Mouse (Mus musculus): ENCODE data around the gene S1pr5. TPM values are rescaled to one million over a fixed set of nuclear protein-coding genes. Genes with fewer than 3 reads are reported as not detected.
A peak's percentile ranks its signal among the peaks of the same experiment; 100 is the strongest.

The S1pr5 gene
- total RNA-seq, 2 experiments from 2014 or later: 13.5 to 14.5 TPM

DNA sequence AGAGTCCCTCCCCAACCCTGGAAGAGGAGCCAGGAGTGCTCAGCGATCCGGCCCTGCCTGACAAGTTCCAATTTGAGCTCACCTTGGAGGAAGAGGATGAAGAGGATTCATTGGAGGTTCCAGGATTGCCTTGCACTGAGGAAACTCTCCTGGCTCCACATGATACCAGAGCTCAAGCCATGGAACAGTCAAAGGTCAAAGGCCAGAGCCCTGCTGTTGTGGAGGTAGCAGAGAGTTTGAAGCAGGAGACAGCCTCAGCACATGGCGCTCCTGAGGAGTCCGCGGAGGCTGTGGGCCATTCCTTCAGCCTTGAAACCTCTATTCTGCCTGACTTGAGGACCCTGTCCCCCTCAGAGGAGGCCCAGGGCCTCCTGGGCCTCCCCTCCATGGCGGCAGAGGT, 37.4 kb downstream of the S1pr5 start:
- DNase-seq (ENCODE audit: low spot score in 2 of 2): no peak

DNA sequence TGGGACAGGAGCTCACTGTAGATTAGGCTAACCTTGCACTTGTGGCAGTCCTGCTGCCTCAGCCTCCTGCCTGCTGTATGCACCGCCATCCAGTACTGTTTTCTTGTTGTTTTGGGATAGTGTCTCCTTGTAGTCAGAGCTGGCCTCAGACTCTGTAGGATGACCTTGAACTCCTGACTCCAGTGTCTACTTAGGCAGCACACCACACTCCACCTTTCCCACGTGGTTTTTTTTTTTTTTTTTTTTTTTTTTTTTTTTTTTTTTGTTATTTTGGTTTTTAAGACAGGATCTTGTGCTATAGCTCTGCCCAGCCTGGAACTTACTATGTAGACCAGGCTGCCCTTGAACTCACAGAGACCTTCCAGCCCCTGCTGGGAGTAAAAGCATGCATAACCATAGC, 39.6 kb downstream of the S1pr5 start:
- DNase-seq (ENCODE audit: low spot score in 2 of 2): no peak

DNA sequence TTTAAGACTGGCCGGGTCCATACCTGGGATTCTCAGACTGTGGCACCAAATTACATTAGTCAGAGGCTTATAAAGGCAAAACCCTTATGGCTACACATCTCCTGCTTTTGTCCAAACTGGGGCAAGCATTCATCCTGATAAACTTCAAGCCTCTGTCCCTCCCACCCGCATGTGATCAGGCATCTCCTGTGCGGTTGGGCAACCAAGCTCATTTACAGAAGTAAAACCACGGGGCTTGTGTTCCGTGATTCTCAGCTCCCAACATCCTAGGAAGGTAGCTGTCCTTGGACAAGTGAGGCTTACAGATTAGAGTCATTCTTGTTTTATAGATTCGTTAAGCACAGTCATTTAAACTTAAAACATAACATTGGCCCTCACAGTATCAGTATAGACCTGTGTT, 41.4 kb downstream of the S1pr5 start:
- no peak for DNase-seq (ENCODE audit: low spot score in 2 of 2)

DNA sequence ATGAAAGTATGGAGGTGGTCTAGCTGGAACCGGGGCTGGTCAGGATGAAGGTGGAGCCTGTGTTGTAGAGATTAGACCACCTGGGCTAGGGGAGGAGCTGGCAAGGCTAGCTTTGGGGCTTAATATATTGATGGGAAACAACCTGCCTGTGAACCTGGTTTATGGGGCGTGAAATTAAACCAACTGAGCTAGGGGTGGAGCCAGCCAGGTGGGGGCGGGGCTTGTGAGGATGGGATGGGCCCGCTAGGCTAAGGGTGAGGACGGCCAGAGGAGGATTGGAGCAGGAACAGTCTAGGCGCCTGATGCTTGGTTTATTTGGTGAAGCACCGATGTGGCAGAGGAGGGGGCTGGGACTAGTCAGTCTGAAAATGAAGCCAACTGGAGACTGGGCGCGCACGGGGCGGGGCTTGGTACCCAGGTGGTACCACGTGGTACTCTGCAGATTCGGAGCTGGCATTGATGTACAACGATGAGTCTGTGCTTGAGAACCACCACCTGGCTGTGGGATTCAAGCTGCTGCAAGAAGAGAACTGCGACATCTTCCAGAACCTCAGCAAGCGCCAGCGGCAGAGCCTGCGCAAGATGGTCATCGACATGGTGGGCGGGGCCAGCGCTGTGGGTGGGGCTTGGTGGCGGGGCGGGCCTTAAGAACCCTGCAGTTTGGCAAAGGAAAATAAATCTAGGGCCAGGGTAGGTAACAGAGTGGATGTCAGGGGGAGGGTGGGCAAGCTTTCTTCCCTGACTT, 43.5 kb downstream of the S1pr5 start:
- DNase-seq (ENCODE audit: low spot score in 2 of 2): peak; percentile 54 to 57

DNA sequence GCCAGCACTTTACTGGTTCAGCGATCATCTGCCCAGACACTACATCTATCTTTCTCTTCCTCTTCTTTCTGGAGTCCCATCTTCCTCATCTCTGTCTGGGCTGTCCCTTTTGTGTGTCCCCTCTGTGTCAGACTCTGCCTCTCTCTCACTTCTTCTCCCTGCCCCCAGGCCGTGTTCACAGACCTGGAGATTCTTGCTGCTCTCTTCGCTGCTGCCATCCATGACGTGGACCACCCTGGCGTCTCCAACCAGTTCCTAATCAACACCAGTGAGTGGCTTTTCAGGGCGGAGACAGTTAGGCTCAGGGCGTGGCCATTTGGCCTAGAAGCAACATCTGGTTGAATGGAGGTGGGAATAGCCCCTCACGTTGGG, 44.1 kb downstream of the S1pr5 start:
- DNase-seq (ENCODE audit: low spot score in 2 of 2): no peak

DNA sequence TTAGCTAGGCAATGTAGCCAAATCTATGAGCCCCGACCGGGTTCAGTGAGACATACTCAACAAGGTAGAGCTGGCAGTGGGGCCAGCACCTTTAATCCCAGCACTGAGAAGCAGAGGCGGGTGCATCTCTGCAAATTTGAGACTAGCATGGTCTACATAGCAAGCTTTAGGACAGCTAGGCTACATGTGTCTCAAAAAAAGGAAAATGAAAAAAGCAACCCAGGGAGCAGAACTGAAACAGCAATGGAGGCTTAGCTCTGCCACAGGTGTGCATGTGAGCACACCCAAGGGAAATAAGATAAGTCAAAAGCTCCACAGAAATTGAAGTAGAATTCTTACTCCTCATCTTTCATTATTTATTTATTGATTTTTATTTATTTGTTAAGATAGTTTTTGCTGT, 49.3 kb downstream of the S1pr5 start:
- no peak for DNase-seq (ENCODE audit: low spot score in 2 of 2)

DNA sequence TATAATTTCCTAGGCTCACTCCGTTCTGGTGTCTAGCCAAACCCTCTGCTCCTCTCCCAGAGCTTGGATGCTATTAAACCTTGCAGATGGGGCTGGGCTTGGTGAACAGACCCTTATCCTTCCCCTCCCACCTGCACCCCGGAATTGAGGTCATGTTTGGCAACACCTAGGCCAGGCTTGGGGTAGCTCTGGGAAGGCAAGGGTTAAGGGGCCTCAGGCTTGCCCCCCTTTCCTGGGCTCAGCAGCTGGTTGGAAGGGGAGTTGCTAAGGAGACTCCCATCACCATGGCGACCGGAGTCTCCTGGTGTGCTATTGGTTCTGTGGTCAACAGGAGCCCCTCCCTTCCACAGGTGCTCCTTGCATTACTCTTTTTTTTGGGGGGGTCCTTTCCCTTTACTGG, 50.3 kb downstream of the S1pr5 start:
- peak; percentile 80 to 82 for DNase-seq (ENCODE audit: low spot score in 2 of 2)

DNA sequence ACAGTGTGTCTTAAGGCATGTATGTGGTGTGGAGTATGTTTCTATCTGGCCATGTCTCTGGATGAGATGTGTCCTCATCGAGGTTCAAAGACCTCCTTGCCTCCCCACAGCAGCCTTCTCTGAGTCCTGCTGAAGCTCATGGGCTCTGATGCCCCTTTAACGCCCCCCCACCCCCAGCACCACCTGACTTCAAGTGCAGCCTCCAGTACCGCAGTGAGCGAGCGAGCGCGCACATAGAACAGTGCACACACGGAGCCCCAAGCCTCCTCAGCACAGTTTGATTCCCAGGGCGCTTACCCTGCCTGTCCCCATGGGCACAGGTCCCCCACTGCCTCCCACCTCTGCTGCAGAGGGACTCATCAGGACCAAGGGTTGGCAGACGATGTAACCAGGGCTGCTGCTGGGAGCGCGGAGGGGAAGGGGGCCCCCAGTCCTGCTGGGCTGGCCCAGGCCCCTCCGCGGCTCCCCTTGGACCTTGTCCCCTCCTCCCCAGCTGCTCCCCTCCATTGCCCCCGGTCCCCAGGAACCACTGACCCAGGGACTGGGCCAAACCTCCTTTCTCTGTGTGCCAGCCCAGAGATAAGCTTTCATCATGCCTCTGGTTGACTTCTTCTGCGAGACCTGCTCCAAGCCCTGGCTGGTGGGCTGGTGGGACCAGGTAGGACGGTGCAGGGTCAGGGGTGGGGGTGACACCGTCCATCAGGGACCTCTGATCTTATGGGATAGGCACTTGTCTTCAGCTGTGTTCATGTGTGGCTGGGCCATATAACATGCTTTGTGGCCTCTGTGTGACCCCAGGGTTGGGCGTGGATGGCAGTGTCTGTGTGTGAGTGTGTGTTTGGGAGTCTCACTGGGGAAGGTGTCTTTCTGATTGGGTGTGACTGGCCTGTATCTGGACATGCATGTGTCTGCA, 51.5 kb downstream of the S1pr5 start:
- DNase-seq (ENCODE audit: low spot score in 2 of 2): peak; percentile 61 to 74

DNA sequence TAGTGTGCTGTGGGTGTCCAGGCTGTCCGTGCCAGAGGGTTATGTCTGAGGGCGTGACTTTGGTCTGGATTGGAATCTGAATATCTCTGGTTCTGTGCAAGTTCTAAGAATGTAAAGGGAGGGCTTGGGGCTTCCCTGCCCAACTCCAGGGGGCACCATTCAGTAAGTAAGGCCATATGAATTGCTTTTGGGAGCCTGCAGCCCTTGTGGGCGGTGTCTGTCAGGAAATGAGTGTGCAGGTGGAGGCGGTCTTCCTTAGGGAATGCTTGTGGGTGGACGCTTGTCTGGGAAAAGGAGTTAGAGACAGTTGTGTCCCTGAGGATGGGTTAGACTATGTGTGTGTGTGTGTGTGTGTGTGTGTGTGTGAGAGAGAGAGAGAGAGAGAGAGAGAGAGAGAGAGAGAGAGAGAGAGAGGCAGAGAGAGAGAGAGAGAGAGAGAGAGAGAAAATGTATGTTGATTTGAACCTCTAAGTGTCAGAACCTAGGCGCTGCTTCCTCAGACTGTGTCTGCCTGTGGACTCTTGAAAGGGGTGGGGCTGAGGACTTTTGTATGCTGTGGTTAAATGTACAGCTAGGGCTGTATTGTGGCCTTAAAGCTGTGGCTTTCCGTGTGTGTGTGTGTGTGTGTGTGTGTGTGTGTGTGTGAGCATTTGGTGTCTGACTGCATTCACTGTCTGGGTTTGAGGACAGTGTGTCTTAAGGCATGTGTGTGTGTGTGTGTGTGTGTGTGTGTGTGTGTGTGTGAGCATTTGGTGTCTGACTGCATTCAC, 52.3 kb downstream of the S1pr5 start:
- DNase-seq (ENCODE audit: low spot score in 2 of 2): peak in 1 of 2 experiments; percentile 58

DNA sequence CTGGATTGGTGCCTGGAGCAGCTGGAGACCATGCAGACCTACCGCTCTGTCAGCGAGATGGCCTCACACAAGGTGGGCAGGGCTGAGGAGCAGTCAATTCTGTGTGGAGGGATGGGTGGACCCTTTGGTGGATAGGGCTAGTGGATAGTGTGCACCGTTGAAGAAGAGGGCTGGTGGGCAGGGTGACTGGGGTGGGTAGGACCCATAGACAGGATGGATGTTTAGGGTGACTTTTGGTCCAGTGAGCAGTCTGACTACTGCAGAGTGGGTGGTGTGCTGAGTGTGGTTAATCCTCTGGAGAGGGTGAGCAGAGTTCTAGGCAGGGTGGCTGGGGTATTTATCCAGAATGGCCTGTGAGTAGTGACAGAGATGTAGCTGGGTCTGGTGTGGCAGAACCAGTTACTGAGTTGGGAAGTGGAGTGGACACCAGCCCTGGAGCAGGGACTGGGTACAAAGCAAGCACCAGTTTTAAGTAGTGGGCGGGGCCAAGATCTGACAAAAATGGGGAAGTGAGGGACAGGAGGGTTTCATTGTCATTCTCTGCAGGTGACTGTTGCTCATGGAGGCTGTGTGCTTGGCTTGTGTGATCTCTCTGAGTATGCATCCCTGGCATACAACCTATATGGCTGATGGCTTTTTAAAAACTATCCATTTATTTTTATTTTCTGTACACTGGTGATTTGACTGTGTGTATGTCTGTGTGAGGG, 53.3 kb downstream of the S1pr5 start:
- no peak for DNase-seq (ENCODE audit: low spot score in 2 of 2)

DNA sequence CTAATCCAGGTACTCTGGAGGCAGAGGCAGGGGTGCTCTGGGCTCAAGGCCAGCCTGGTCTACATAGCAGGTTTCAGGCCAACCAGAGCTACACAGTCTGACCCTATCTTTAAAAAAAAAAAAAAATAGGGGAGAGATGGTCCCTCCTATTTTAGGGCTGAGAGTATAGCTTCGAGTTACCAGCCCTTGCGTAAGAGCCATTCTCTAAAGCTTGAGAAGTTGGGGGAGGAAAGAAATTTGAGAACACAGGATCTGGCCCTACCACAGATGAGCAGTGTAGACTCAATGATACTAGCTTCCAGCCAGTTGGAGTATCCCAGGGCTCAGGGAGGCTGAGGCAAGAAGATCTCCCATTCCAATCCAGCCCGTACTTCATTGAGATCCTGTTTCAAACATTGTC, 54.5 kb downstream of the S1pr5 start:
- DNase-seq (ENCODE audit: low spot score in 2 of 2): no peak

Other genes starting within 250 kb of the S1pr5 start
- gene Mrpl4, start 245.7 kb downstream of the S1pr5 start, total RNA-seq (2021): 10 to 100 TPM; 61.0 to 61.9 TPM
- gene Icam1, start 232.5 kb downstream of the S1pr5 start, total RNA-seq (2021): 1 to 10 TPM; 2.0 to 2.6 TPM
- gene Icam4, start 219.1 kb downstream of the S1pr5 start, total RNA-seq (2021): 1 to 10 TPM in 1 of 2 experiments, under 1 TPM in 1; 0.97 to 1.2 TPM
- 100 to 1,000 TPM; 379 to 387 TPM for gene Icam5, start 216.4 kb downstream of the S1pr5 start, total RNA-seq (2021)
- not detected for gene Zglp1, start 181.3 kb downstream of the S1pr5 start, total RNA-seq (2021)
- 1 to 10 TPM; 1.6 to 2.9 TPM for gene Gm49373, start 175.3 kb downstream of the S1pr5 start, total RNA-seq (2021)
- 10 to 100 TPM; 54.0 to 65.5 TPM for gene Fdx1l, start 174.8 kb downstream of the S1pr5 start, total RNA-seq (2021)
- 1 to 10 TPM; 2.2 to 2.7 TPM for gene Gm38431, start 156.4 kb downstream of the S1pr5 start, total RNA-seq (2021)
- 10 to 100 TPM; 32.9 TPM for gene Raver1, start 156.4 kb downstream of the S1pr5 start, total RNA-seq (2021)
- 10 to 100 TPM; 13.5 to 15.3 TPM for gene Tyk2, start 117.2 kb downstream of the S1pr5 start, total RNA-seq (2021)
- gene Cdc37, start 98.5 kb downstream of the S1pr5 start, total RNA-seq (2021): 100 to 1,000 TPM; 163 TPM
- gene Pde4a, start 82.7 kb downstream of the S1pr5 start, total RNA-seq (2021): 10 to 100 TPM; 83.4 to 86.6 TPM
- 10 to 100 TPM; 58.3 to 61.5 TPM for gene Keap1, start 9.1 kb downstream of the S1pr5 start, total RNA-seq (2021)
- gene Atg4d, start 16.9 kb upstream of the S1pr5 start, total RNA-seq (2021): 10 to 100 TPM; 43.6 to 50.9 TPM
- 10 to 100 TPM; 39.7 to 46.9 TPM for gene Kri1, start 39.5 kb upstream of the S1pr5 start, total RNA-seq (2021)
- gene Cdkn2d, start 43.0 kb upstream of the S1pr5 start, total RNA-seq (2021): 10 to 100 TPM; 53.7 to 56.7 TPM
- under 1 TPM; 0.18 to 0.30 TPM for gene Ap1m2, start 63.9 kb upstream of the S1pr5 start, total RNA-seq (2021)
- 10 to 100 TPM; 44.7 to 48.0 TPM for gene Slc44a2, start 72.3 kb upstream of the S1pr5 start, total RNA-seq (2021)
- 100 to 1,000 TPM in 1 of 2 experiments, 10 to 100 TPM in 1; 99.2 to 101 TPM for gene Ilf3, start 119.4 kb upstream of the S1pr5 start, total RNA-seq (2021)
- gene Qtrt1, start 163.4 kb upstream of the S1pr5 start, total RNA-seq (2021): 10 to 100 TPM; 26.0 to 36.4 TPM
- 10 to 100 TPM; 59.8 to 59.9 TPM for gene Dnm2, start 176.5 kb upstream of the S1pr5 start, total RNA-seq (2021)

Measured in layer of hippocampus, adult 18-20 months (tissue).